Mouse (Mus musculus) gastrocnemius, adult 8-10 months (tissue): ENCODE measurements around the gene Ubr4. TPM values are rescaled to one million over a fixed set of nuclear protein-coding genes. Genes with fewer than 3 reads are reported as not detected.
"Not testable (repeated sequence)": the region's sequence is repeated elsewhere in the genome, so short reads cannot be mapped to it uniquely, and the experiment has no call there.

Source experiments
- DNase-seq, 2 experiments: peaks; one replicate each; pipeline ENCODE4 v3.0.0; 2022; ENCODE audit warnings: low spot score in 2 of 2
- total RNA-seq, 4 experiments: library from RNA; stranded (reverse); gene quantifications; 2 replicates each; pipeline ENCODE4 v1.2.4; 2022

The Ubr4 gene
- total RNA-seq, 4 experiments from 2014 or later, result 118 to 178 (median 133) TPM

GRCm38 (mm10) chr4:139484496-139484895 lies 132.1 kb downstream of the Ubr4 start:
- DNase-seq, result no peak

- DNase-seq, result no peak
Observed at GRCm38 (mm10) chr4:139487085-139487484, 134.7 kb downstream of the Ubr4 start.

- DNase-seq, result no peak
Observed at GRCm38 (mm10) chr4:139488325-139488724, 135.9 kb downstream of the Ubr4 start.

GRCm38 (mm10) chr4:139489946-139490345 lies 137.5 kb downstream of the Ubr4 start:
- no peak for DNase-seq

GRCm38 (mm10) chr4:139490413-139491055 lies 138.1 kb downstream of the Ubr4 start:
- DNase-seq, result peak; percentile 43 to 61

GRCm38 (mm10) chr4:139491541-139492170 lies 139.2 kb downstream of the Ubr4 start:
- DNase-seq, result no peak

GRCm38 (mm10) chr4:139492258-139492833 lies 139.9 kb downstream of the Ubr4 start:
- no peak for DNase-seq

- DNase-seq, result no peak
Observed at GRCm38 (mm10) chr4:139493227-139494025, 141.0 kb downstream of the Ubr4 start.

GRCm38 (mm10) chr4:139500814-139501213 lies 148.4 kb downstream of the Ubr4 start:
- peak; percentile 49 to 64 for DNase-seq

GRCm38 (mm10) chr4:139501702-139502101 lies 149.3 kb downstream of the Ubr4 start:
- DNase-seq, result no peak

- no peak for DNase-seq
Observed at GRCm38 (mm10) chr4:139503919-139504318, 151.5 kb downstream of the Ubr4 start.

GRCm38 (mm10) chr4:139505716-139506115 lies 153.3 kb downstream of the Ubr4 start:
- DNase-seq, result no peak

- no peak for DNase-seq
Observed at GRCm38 (mm10) chr4:139506727-139507126, 154.3 kb downstream of the Ubr4 start.

- DNase-seq, result no peak
Observed at GRCm38 (mm10) chr4:139509069-139509468, 156.7 kb downstream of the Ubr4 start.

- DNase-seq, result no peak
Observed at GRCm38 (mm10) chr4:139511557-139511956, 159.1 kb downstream of the Ubr4 start.

- no peak for DNase-seq
Observed at GRCm38 (mm10) chr4:139512985-139513384, 160.6 kb downstream of the Ubr4 start.

GRCm38 (mm10) chr4:139519221-139519620 lies 166.8 kb downstream of the Ubr4 start:
- no peak for DNase-seq

GRCm38 (mm10) chr4:139521926-139522325 lies 169.5 kb downstream of the Ubr4 start:
- DNase-seq, result no peak

GRCm38 (mm10) chr4:139526475-139526874 lies 174.1 kb downstream of the Ubr4 start:
- no peak for DNase-seq

- DNase-seq, result not testable (repeated sequence)
Observed at GRCm38 (mm10) chr4:139530248-139530647, 177.8 kb downstream of the Ubr4 start, which contains the start of gene Iffo2. Gene Iffo2 (plus strand): TSS chr4:139530548.

- no peak for DNase-seq
Observed at GRCm38 (mm10) chr4:139532081-139532480, 179.7 kb downstream of the Ubr4 start.
